Mouse (Mus musculus) C2C12 (cell line): ENCODE data around the gene Litaf. TPM values are rescaled to one million over a fixed set of nuclear protein-coding genes. Genes with fewer than 3 reads are reported as not detected.

ENCODE experiments used
- H3K27me3 ChIP-seq: one replicate; pipeline ENCODE4 v1.6.1; 2011; ENCODE audit not compliant: control insufficient read depth, insufficient read depth, insufficient read length
- H3K36me3 ChIP-seq: one replicate; pipeline ENCODE4 v1.6.1; 2011; ENCODE audit not compliant: control insufficient read depth, insufficient read depth
- H3K4me3 ChIP-seq: one replicate; pipeline ENCODE4 v1.5.1; 2011; ENCODE audit warnings: mild to moderate bottlenecking, control low read depth; ENCODE audit not compliant: poor library complexity, insufficient read depth, severe bottlenecking
- H3K79me2 ChIP-seq: one replicate; pipeline ENCODE4 v1.6.1; 2011; ENCODE audit not compliant: control insufficient read depth, insufficient read depth
- H3K79me3 ChIP-seq: one replicate; pipeline ENCODE4 v1.6.1; 2011; ENCODE audit warnings: low read depth, control low read depth
- H3ac ChIP-seq: one replicate; pipeline ENCODE3; 2011; ENCODE audit warnings: low read depth; ENCODE audit not compliant: control insufficient read depth, insufficient read length
- CEBPB ChIP-seq: IDR thresholded peaks from one replicate; pipeline ENCODE4 v1.6.1; 2011; ENCODE audit warnings: low read depth, mild to moderate bottlenecking, control low read depth, moderate library complexity
- CTCF ChIP-seq: IDR thresholded peaks from one replicate; pipeline ENCODE4 v1.5.1; 2011; ENCODE audit not compliant: control insufficient read depth, insufficient read depth, insufficient read length
- FOSL1 ChIP-seq: IDR thresholded peaks from one replicate; pipeline ENCODE4 v1.8.0; 2011; ENCODE audit warnings: mild to moderate bottlenecking, low read length; ENCODE audit not compliant: poor library complexity, insufficient read depth, severe bottlenecking
- MAX ChIP-seq: IDR thresholded peaks from one replicate; pipeline ENCODE4 v1.6.1; 2011; ENCODE audit warnings: mild to moderate bottlenecking, control low read depth
- MYOD1 ChIP-seq: IDR thresholded peaks from one replicate; pipeline ENCODE4 v1.6.1; 2011; ENCODE audit warnings: low read depth; ENCODE audit not compliant: control insufficient read depth, insufficient read length
- MYOG ChIP-seq: IDR thresholded peaks from one replicate; pipeline ENCODE4 v1.6.1; 2011; ENCODE audit not compliant: control insufficient read depth, insufficient read length; ENCODE audit errors: extremely low read depth
- USF1 ChIP-seq: IDR thresholded peaks from one replicate; pipeline ENCODE4 v1.6.1; 2011; ENCODE audit warnings: low read depth, mild to moderate bottlenecking, control low read depth, moderate library complexity
- polyA plus RNA-seq: library from polyadenylated mRNA; unstranded; fragments of >200 nt; fragmentation: generic; extraction: Trizol; gene quantifications from one replicate; pipeline ENCODE4 v1.2.1, GENCODE M21; 2012; ENCODE audit warnings: missing spikeins

Gene Litaf
- polyA plus RNA-seq, 1 experiment: 116 TPM

DNA sequence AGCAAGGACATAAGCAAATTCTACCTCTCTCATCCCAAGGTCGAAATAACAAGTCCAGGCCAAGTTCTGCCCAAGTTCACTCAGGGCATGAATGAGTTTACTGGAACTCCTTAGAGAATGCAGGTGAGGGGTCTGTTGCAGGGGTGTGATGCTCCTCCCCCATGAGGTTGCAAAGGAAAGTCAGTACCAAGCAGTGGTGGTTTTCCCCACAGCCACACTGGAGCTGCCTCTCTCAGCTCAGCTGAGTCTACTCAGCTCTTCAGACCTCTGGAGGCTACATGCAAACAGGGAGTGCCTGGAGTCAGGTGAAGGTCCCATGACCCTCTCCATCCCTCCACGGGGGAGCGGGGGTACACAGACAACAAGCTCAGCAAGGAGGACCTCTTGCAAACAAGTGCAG lies 108.2 kb downstream of the Litaf start:
- H3K79me3 ChIP-seq: no peaks in the 10 kb centered on the region
- no peaks in the 10 kb centered on the region for H3K27me3 ChIP-seq
- no peak for TF ChIP-seq MYOD1
- TF ChIP-seq MAX: no peak
- TF ChIP-seq CTCF: no peak
- TF ChIP-seq CEBPB: no peak
- no peak for TF ChIP-seq MYOG
- TF ChIP-seq FOSL1: no peak
- no peak for TF ChIP-seq USF1
- no peaks in the 10 kb centered on the region for H3K79me2 ChIP-seq
- no peak overlapping the region for H3K4me3 ChIP-seq
- peaks cover 54% of the 10 kb centered on the region for H3K36me3 ChIP-seq
- no peak overlapping the region for H3ac ChIP-seq

DNA sequence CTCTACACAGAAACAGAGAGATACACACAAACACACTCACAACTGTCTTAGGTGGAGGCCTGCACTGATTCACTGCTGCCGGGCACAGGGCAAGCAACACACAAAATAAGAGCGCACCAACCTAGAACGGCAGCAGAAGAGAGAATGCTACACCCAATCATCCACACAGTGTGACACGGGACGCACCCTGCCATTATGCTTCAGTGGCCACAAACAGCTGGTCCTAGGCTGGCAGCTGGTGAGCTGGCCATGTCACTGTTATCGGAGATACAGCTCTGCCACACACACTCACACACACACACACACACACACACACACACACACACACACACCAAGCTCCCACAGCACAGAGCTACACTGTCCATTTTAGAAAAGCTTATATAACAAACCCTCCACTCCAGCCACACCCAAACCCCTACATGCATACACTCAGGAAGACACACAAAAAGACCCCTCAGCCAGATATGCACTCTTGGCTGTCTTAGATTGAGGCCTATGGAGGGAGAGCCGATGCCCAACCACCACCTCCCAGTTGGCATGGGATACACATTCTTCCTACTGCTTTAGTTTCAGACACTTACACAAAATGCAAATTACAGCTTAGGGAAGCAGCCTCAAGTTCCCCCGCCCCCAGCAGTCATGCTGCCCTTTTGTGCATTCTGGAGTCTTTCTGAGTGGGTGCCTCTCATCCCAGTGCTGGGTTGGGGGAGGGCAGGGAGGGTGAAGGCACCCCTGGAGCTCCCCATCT lies 108.8 kb downstream of the Litaf start:
- Histone ChIP-seq H3ac (no peak overlapping the region), H3K27me3 (no peaks in the 10 kb centered on the region), H3K36me3 (peaks cover 48% of the 10 kb centered on the region), H3K4me3 (no peak overlapping the region), H3K79me2 (no peaks in the 10 kb centered on the region), H3K79me3 (no peaks in the 10 kb centered on the region)
- TF ChIP-seq MYOD1 (no peak), MAX (no peak), CTCF (no peak), MYOG (no peak), FOSL1 (no peak), CEBPB (no peak), USF1 (no peak)

DNA sequence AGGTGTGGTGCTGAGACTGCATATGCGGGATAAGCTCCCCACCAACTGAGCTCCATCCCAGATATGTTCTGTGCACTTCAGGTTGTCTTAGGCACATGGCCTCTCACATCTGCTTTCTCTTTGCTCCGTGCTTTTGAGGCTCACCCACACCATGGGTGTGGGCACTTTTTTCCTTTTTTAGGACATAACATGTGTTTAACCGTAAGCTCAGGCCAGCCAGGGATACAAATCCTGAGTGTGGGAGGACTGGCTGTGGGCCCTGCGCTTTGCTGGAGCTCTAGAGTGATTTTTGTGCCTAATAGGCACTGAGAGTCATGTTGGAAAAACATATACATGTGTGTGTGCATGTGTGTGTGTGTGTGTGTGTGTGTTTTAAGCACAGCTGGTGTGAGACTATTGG lies 110.9 kb downstream of the Litaf start:
- H3ac ChIP-seq: no peak overlapping the region
- no peaks in the 10 kb centered on the region for H3K27me3 ChIP-seq
- no peaks in the 10 kb centered on the region for H3K79me2 ChIP-seq
- H3K36me3 ChIP-seq: peaks cover 31% of the 10 kb centered on the region
- H3K79me3 ChIP-seq: no peaks in the 10 kb centered on the region
- TF ChIP-seq FOSL1 (no peak), CEBPB (no peak), MYOG (no peak), CTCF (no peak), USF1 (no peak), MAX (no peak)
- H3K4me3 ChIP-seq: no peak overlapping the region

DNA sequence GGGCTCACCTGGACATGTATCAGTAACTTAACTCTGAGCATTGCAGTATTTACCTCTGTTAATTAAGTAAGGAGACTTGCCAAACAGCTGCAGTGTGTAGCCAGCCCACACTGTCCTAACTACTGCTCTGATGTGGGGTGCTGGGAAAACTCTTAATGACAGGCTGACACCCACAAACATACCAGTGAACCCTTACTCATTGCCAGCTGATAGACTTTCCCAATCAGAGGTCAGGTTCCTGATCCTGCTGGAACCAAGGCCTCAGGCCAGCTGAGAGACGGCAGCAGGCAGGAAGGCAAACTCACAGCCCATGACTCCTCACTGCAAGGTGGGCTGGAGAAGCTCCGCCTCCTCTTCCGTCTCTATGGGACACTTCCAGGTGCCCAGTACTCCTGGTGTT lies 113.1 kb downstream of the Litaf start:
- Histone ChIP-seq H3K27me3 (no peaks in the 10 kb centered on the region), H3ac (no peak overlapping the region), H3K4me3 (no peak overlapping the region), H3K79me2 (no peaks in the 10 kb centered on the region), H3K36me3 (peaks cover 14% of the 10 kb centered on the region), H3K79me3 (no peaks in the 10 kb centered on the region)
- no peak for TF ChIP-seq MYOD1
- TF ChIP-seq MYOG: no peak
- TF ChIP-seq USF1: no peak
- no peak for TF ChIP-seq CTCF
- no peak for TF ChIP-seq FOSL1
- TF ChIP-seq MAX: no peak
- TF ChIP-seq CEBPB: no peak

DNA sequence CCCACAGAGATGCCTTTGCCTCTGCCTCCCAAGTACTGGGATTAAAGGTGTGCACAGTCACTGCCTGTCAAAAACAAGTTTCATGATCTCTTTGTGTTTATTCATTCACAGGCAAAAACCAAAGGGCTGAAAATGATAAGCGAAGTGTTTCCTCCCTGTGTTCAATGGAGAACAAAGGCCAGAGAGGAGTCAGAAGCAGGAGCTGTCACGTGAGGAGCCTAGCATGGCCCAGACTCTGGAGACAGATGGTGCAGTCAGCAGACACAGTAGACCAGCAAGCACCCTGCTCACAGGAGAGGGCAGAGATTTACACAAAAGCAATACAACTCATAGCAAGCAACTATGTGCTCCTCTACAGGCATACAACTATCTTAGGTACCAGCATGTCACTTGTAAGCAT lies 113.9 kb downstream of the Litaf start:
- no peak overlapping the region for H3ac ChIP-seq
- no peaks in the 10 kb centered on the region for H3K79me3 ChIP-seq
- no peak for TF ChIP-seq MYOD1
- no peak for TF ChIP-seq CEBPB
- no peak for TF ChIP-seq MYOG
- no peak for TF ChIP-seq USF1
- no peak for TF ChIP-seq FOSL1
- TF ChIP-seq CTCF: no peak
- TF ChIP-seq MAX: no peak
- no peaks in the 10 kb centered on the region for H3K79me2 ChIP-seq
- no peak overlapping the region for H3K4me3 ChIP-seq
- H3K27me3 ChIP-seq: no peaks in the 10 kb centered on the region
- H3K36me3 ChIP-seq: peaks cover 10% of the 10 kb centered on the region

GRCm38 (mm10) chr16:10951581-10951980 lies 114.4 kb downstream of the Litaf start:
- no peaks in the 10 kb centered on the region for H3K79me3 ChIP-seq

More at GRCm38 (mm10) chr16:10951581-10951980, 114.4 kb downstream of the Litaf start:
- no peaks in the 10 kb centered on the region for H3K27me3 ChIP-seq
- no peak overlapping the region for H3ac ChIP-seq
- TF ChIP-seq CTCF (peak; percentile 64), MYOG (no peak)
- H3K36me3 ChIP-seq: peaks cover 8% of the 10 kb centered on the region
- no peak overlapping the region for H3K4me3 ChIP-seq
- no peaks in the 10 kb centered on the region for H3K79me2 ChIP-seq
